Mouse (Mus musculus) cerebellum, adult 2 months (tissue): ENCODE data around the gene Myg1.

Source experiments
- CTCF ChIP-seq: fragments of 200-500 bp; IDR thresholded peaks from 2 replicates; pipeline ENCODE4 v1.5.1; 2011; ENCODE audit warnings: low read depth, mild to moderate bottlenecking, control low read depth, low read length, moderate library complexity, borderline replicate concordance; ENCODE audit not compliant: insufficient read depth
- POLR2A ChIP-seq: fragments of 200-500 bp; IDR thresholded peaks from 2 replicates; pipeline ENCODE4 v1.6.1; 2011; ENCODE audit warnings: low read length, control low read depth, borderline replicate concordance; ENCODE audit not compliant: insufficient read depth

GRCm38 (mm10) chr15:102366238-102366637 lies 34.7 kb downstream of the Myg1 start:
- TF ChIP-seq POLR2A, result no peak
- TF ChIP-seq CTCF, result no peak
